Comparison of ENCODE assay signal across 8 mouse cellular contexts in genomic region chr19:47228725-47229252, GRCm38 (mm10). TPM values are rescaled to one million over a fixed set of nuclear protein-coding genes. Genes with fewer than 3 reads are reported as not detected.
DNase-seq lines count a peak whose midpoint lies in the region; ATAC-seq and TF ChIP-seq lines count a peak whose summit lies in the region.

No protein-coding gene starts in this region.

- peak overlapping the region; percentile 23; the same call in 1 of the 2 replicates for H3K9ac ChIP-seq in hindbrain, embryonic 15.5 days

- no peak for TF ChIP-seq POLR2A in cortical plate, adult 2 months (IDR thresholded peaks at IDR 0.05; ENCODE audit: extremely low read depth, insufficient read depth, low read length)

- intact Hi-C loops in left cerebral cortex, postnatal 14 days (cut with DNase I) = no loop called here

- peak; percentile 58; the same call in 1 of the 2 replicates for ATAC-seq in hindbrain, embryonic 15.5 days (ENCODE audit: low FRiP score, low read depth)

- 6% methylated on average over 17 of the region's 17 CpGs for WGBS in hindbrain, embryonic 15.5 days

- no peak overlapping the region for H3K27ac ChIP-seq in cortical plate, adult 2 months (ENCODE audit: insufficient read depth, low read length)
- H3K27ac ChIP-seq in hindbrain, embryonic 15.5 days (replicated peaks) = no peak overlapping the region

- no peaks in the 10 kb centered on the region for H3K36me3 ChIP-seq in hindbrain, embryonic 15.5 days

- DNase-seq in adrenal gland, adult 18-20 months (ENCODE audit: low spot score in 2 of 2) = peak; percentile 48 to 53
- peak; percentile 73 for DNase-seq in gastrocnemius, postnatal 10 days
- DNase-seq in left cerebral cortex, postnatal 14 days (ENCODE audit: low spot score in 2 of 2) = peak; percentile 57 to 69
- peak; percentile 72 to 90 for DNase-seq in lung, postnatal 4 days
- peak; percentile 70 for DNase-seq in right cerebral cortex, postnatal 25 days
- DNase-seq in thymus, postnatal 4 days = no peak

- H3K4me1 ChIP-seq in cortical plate, adult 2 months (ENCODE audit: control insufficient read depth, insufficient read depth, low read length) = peaks cover 8% of the 10 kb centered on the region
- peaks cover 14% of the 10 kb centered on the region for H3K4me1 ChIP-seq in hindbrain, embryonic 15.5 days (replicated peaks)

- H3K27me3 ChIP-seq in hindbrain, embryonic 15.5 days = no peaks in the 10 kb centered on the region

- H3K9me3 ChIP-seq in hindbrain, embryonic 15.5 days = no peaks in the 10 kb centered on the region

- H3K4me3 ChIP-seq in cortical plate, adult 2 months (ENCODE audit: insufficient read depth, low read length) = peak overlapping the region; percentile 3; the same call in 1 of the 2 replicates
- peak overlapping the region; percentile 17 for H3K4me3 ChIP-seq in hindbrain, embryonic 15.5 days

- H3K4me2 ChIP-seq in hindbrain, embryonic 15.5 days = peak overlapping the region; percentile 49

- no peak for TF ChIP-seq CTCF in cortical plate, adult 2 months (IDR thresholded peaks at IDR 0.05; ENCODE audit: extremely low read depth, insufficient read depth, low read length)

RNA-seq across cellular contexts. Expression of gene Neurl1a, which starts 50.2 kb away (rescaled TPM):
- total RNA-seq in adrenal gland, adult 18-20 months (2021) = 10 to 100 TPM; 13.4 to 16.9 TPM
- polyA plus RNA-seq in cortical plate, adult 2 months (2012; rRNA removed) = 118 and 124 TPM in 2 replicates
- 10 to 100 TPM; 49.9 to 64.5 TPM for total RNA-seq in gastrocnemius, postnatal 10 days (2021)
- 17.6 and 17.9 TPM in 2 replicates for polyA plus RNA-seq in hindbrain, embryonic 15.5 days (2015; fragmentation: Nextera tagmentation; extraction: Ambion mirVana)
- total RNA-seq in left cerebral cortex, postnatal 14 days (2021) = 100 to 1,000 TPM; 148 to 154 TPM
